22 mouse cellular contexts compared by ENCODE assay signal in genomic region chr14:60407319-60407718, GRCm38 (mm10). TPM values are rescaled to one million over a fixed set of nuclear protein-coding genes. Genes with fewer than 3 reads are reported as not detected.
A peak's percentile ranks its signal among the peaks of the same experiment; 100 is the strongest.
DNase-seq lines count a peak whose midpoint lies in the region; ATAC-seq lines count a peak whose summit lies in the region.
"Had no signal": no experiment of that assay in that cellular context is flagged by ENCODE, and none has a peak within 500 bp of the region (broad histone marks: within the 10 kb centered on the region; RNA-seq: fewer than 3 reads in every experiment).

No protein-coding gene starts in this region.

- H3K4me2 ChIP-seq in forebrain, embryonic 13.5 days, result no peak overlapping the region
- no peak overlapping the region for H3K4me2 ChIP-seq in forebrain, embryonic 11.5 days (ENCODE audit: low read depth, low read length, severe bottlenecking)
- H3K4me2 ChIP-seq in embryonic facial prominence, embryonic 14.5 days (ENCODE audit: low read depth, low read length), result no peak overlapping the region
- H3K4me2 ChIP-seq: heart, embryonic 12.5 days; liver, embryonic 13.5 days; lung, embryonic 15.5 days; midbrain, embryonic 11.5 days had no signal

- WGBS in forebrain, embryonic 13.5 days, result 73% methylated on average over 9 of the region's 9 CpGs
- 91% methylated on average over 9 of the region's 9 CpGs for WGBS in forebrain, embryonic 11.5 days
- WGBS in embryonic facial prominence, embryonic 14.5 days, result 47% methylated on average over 9 of the region's 9 CpGs
- WGBS in limb, embryonic 10.5 days, result 85% methylated on average over 9 of the region's 9 CpGs

- DNase-seq in forebrain, embryonic 11.5 days (ENCODE audit: low spot score), result no peak
- peak; percentile 36 for DNase-seq in layer of hippocampus, adult 9-11 months
- DNase-seq in layer of hippocampus, adult 11-12 months (ENCODE audit: low spot score), result no peak
- DNase-seq in NIH3T3 (ENCODE audit: low read depth), result peak; percentile 37
- DNase-seq in embryonic facial prominence, embryonic 14.5 days (ENCODE audit: low spot score), result peak; percentile 61
- no peak for DNase-seq in limb, embryonic 10.5 days (ENCODE audit: low spot score)
- no peak for DNase-seq in gastrocnemius, postnatal 36 days
- DNase-seq: adrenal gland, adult 2 months; cerebellum, adult 18-20 months; cerebellum, postnatal 36 days; embryo, embryonic 11 days; heart, adult 18-20 months; heart, postnatal 10 days; kidney, adult 18-20 months; layer of hippocampus, postnatal 36 days; liver, embryonic 13.5 days had no signal

- no peaks in the 10 kb centered on the region for H3K36me3 ChIP-seq in forebrain, embryonic 13.5 days (ENCODE audit: poor library complexity, severe bottlenecking)
- no peaks in the 10 kb centered on the region for H3K36me3 ChIP-seq in forebrain, embryonic 11.5 days (ENCODE audit: control insufficient read depth, insufficient read depth, low read length)
- no peaks in the 10 kb centered on the region for H3K36me3 ChIP-seq in embryonic facial prominence, embryonic 14.5 days (ENCODE audit: control insufficient read depth, insufficient read depth, low read length)
- no peaks in the 10 kb centered on the region for H3K36me3 ChIP-seq in limb, embryonic 10.5 days
- H3K36me3 ChIP-seq: heart, embryonic 12.5 days; liver, embryonic 13.5 days; lung, embryonic 15.5 days had no signal

- H3K9ac ChIP-seq in forebrain, embryonic 13.5 days, result no peak overlapping the region
- no peak overlapping the region for H3K9ac ChIP-seq in forebrain, embryonic 11.5 days (ENCODE audit: low read length)
- no peak overlapping the region for H3K9ac ChIP-seq in embryonic facial prominence, embryonic 14.5 days (ENCODE audit: low read depth, low read length)
- H3K9ac ChIP-seq: heart, embryonic 12.5 days; liver, embryonic 13.5 days; lung, embryonic 15.5 days had no signal

- H3K4me3 ChIP-seq in forebrain, embryonic 13.5 days, result no peak overlapping the region
- no peak overlapping the region for H3K4me3 ChIP-seq in forebrain, embryonic 11.5 days (ENCODE audit: low read depth, low read length)
- no peak overlapping the region for H3K4me3 ChIP-seq in embryonic facial prominence, embryonic 14.5 days (ENCODE audit: low read depth, low read length)
- no peak overlapping the region for H3K4me3 ChIP-seq in limb, embryonic 10.5 days
- H3K4me3 ChIP-seq: heart, embryonic 12.5 days; liver, embryonic 13.5 days; lung, embryonic 15.5 days had no signal

- ATAC-seq in forebrain, embryonic 13.5 days, result no peak
- ATAC-seq in forebrain, embryonic 11.5 days (replicated peaks; ENCODE audit: low FRiP score), result no peak
- no peak for ATAC-seq in embryonic facial prominence, embryonic 14.5 days (ENCODE audit: low read depth)
- ATAC-seq: inflammation-experienced regulatory T-cells, adult 6 months had no signal

- H3K9me3 ChIP-seq in forebrain, embryonic 13.5 days (replicated peaks), result no peaks in the 10 kb centered on the region
- no peaks in the 10 kb centered on the region for H3K9me3 ChIP-seq in forebrain, embryonic 11.5 days (ENCODE audit: control insufficient read depth, low read length)
- no peaks in the 10 kb centered on the region for H3K9me3 ChIP-seq in embryonic facial prominence, embryonic 14.5 days (ENCODE audit: control insufficient read depth, low read length)
- H3K9me3 ChIP-seq in limb, embryonic 10.5 days (replicated peaks), result no peaks in the 10 kb centered on the region
- H3K9me3 ChIP-seq: liver, embryonic 13.5 days; lung, embryonic 15.5 days had no signal

- intact Hi-C loops in gastrocnemius, postnatal 36 days (cut with DNase I), result no loop called here

- H3K27ac ChIP-seq in forebrain, embryonic 13.5 days, result peak overlapping the region; percentile 42
- no peak overlapping the region for H3K27ac ChIP-seq in forebrain, embryonic 11.5 days (ENCODE audit: low read depth, low read length)
- no peak overlapping the region for H3K27ac ChIP-seq in embryonic facial prominence, embryonic 14.5 days (replicated peaks; ENCODE audit: low read depth, low read length)
- no peak overlapping the region for H3K27ac ChIP-seq in limb, embryonic 10.5 days
- H3K27ac ChIP-seq: liver, embryonic 13.5 days; lung, embryonic 15.5 days; stomach, postnatal 0 days had no signal

- H3K27me3 ChIP-seq in forebrain, embryonic 13.5 days, result no peaks in the 10 kb centered on the region
- no peaks in the 10 kb centered on the region for H3K27me3 ChIP-seq in forebrain, embryonic 11.5 days (ENCODE audit: control insufficient read depth, insufficient read depth, low read length)
- H3K27me3 ChIP-seq in embryonic facial prominence, embryonic 14.5 days (replicated peaks; ENCODE audit: control insufficient read depth, insufficient read depth, low read length), result no peaks in the 10 kb centered on the region
- no peaks in the 10 kb centered on the region for H3K27me3 ChIP-seq in limb, embryonic 10.5 days (ENCODE audit: low read depth, poor library complexity, severe bottlenecking)
- H3K27me3 ChIP-seq: liver, embryonic 13.5 days; lung, embryonic 15.5 days had no signal

- H3K4me1 ChIP-seq in forebrain, embryonic 13.5 days, result peaks cover 80% of the 10 kb centered on the region
- H3K4me1 ChIP-seq in forebrain, embryonic 11.5 days (replicated peaks; ENCODE audit: control insufficient read depth, insufficient read depth, low read length), result peaks cover 13% of the 10 kb centered on the region
- H3K4me1 ChIP-seq in embryonic facial prominence, embryonic 14.5 days (ENCODE audit: control insufficient read depth, insufficient read depth, low read length), result peaks cover 17% of the 10 kb centered on the region
- peaks cover 23% of the 10 kb centered on the region for H3K4me1 ChIP-seq in limb, embryonic 10.5 days

RNA-seq across cellular contexts. Expression of gene Amer2, which starts 34.3 kb away (rescaled TPM):
- polyA plus RNA-seq in forebrain, embryonic 13.5 days (2015; fragmentation: Nextera tagmentation; extraction: Ambion mirVana), result 24.4 and 31.0 TPM in 2 replicates
- polyA plus RNA-seq in forebrain, embryonic 11.5 days (2014; fragmentation: Nextera tagmentation; extraction: Ambion mirVana), result 20.5 and 22.3 TPM in 2 replicates
- polyA plus RNA-seq in embryonic facial prominence, embryonic 14.5 days (2014; fragmentation: Nextera tagmentation; extraction: Ambion mirVana), result 1.1 and 1.6 TPM in 2 replicates
- 3.0 and 3.4 TPM in 2 replicates for polyA plus RNA-seq in limb, embryonic 10.5 days (2016; fragmentation: Nextera tagmentation; extraction: Ambion mirVana)
- total RNA-seq in gastrocnemius, postnatal 36 days (2021), result not detected
- total RNA-seq: heart, adult 18-20 months had no signal
- polyA plus RNA-seq: inflammation-experienced regulatory T-cells, adult 6 months had no signal

Comparison
In these comparisons a context has a peak if more than half of its experiments do, and no peak if none do; other contexts are left out.
1. DNase-seq: peak in layer of hippocampus, adult 9-11 months (single experiment), NIH3T3 (single experiment) and embryonic facial prominence, embryonic 14.5 days (single experiment); none in forebrain, embryonic 11.5 days (single experiment), layer of hippocampus, adult 11-12 months (single experiment), limb, embryonic 10.5 days (single experiment) and gastrocnemius, postnatal 36 days (0 of 2).